Mouse (Mus musculus) heart, embryonic 16.5 days (tissue): ENCODE data around the gene Erc2. TPM values are rescaled to one million over a fixed set of nuclear protein-coding genes. Genes with fewer than 3 reads are reported as not detected.

Source experiments
- ATAC-seq: fragments of 200-750 bp; cut with Nextera tagmentation; replicated peaks from 2 replicates; pipeline ENCODE4 v1.8.0; 2017; ENCODE audit warnings: moderate number of reproducible peaks; ENCODE audit not compliant: insufficient read depth, low FRiP score; ENCODE audit errors: extremely low read depth
- H3K27ac ChIP-seq: fragments of 300-500 bp; sonication (generic); 2 replicates; pipeline ENCODE4 v1.5.1; 2014; ENCODE audit warnings: mild to moderate bottlenecking, low read length, control low read depth, moderate library complexity
- H3K27me3 ChIP-seq: fragments of 300-500 bp; sonication (generic); 2 replicates; pipeline ENCODE4 v1.6.1; 2014; ENCODE audit warnings: low read length, mixed read lengths; ENCODE audit not compliant: control insufficient read depth, insufficient read depth
- H3K36me3 ChIP-seq: fragments of 300-500 bp; sonication (generic); 2 replicates; pipeline ENCODE4 v1.6.1; 2014; ENCODE audit not compliant: control insufficient read depth, insufficient read depth
- H3K4me1 ChIP-seq: fragments of 300-500 bp; sonication (generic); 2 replicates; pipeline ENCODE4 v1.6.1; 2014; ENCODE audit warnings: low read length, mixed read lengths; ENCODE audit not compliant: control insufficient read depth, insufficient read depth
- H3K4me2 ChIP-seq: fragments of 300-500 bp; sonication (generic); 2 replicates; pipeline ENCODE4 v1.6.1; 2014; ENCODE audit warnings: low read depth, mild to moderate bottlenecking, control low read depth, low read length
- H3K4me3 ChIP-seq: fragments of 300-500 bp; sonication (generic); 2 replicates; pipeline ENCODE4 v1.5.1; 2014; ENCODE audit warnings: mild to moderate bottlenecking, control low read depth, low read length
- H3K9ac ChIP-seq: fragments of 300-500 bp; sonication (generic); 2 replicates; pipeline ENCODE4 v1.6.1; 2014; ENCODE audit warnings: low read length, control low read depth
- H3K9me3 ChIP-seq: fragments of 300-500 bp; sonication (generic); replicated peaks from 2 replicates; pipeline ENCODE4 v1.6.1; 2016; ENCODE audit warnings: low read length; ENCODE audit not compliant: control insufficient read depth
- WGBS: fragments of 180-500 bp; shearing (Covaris S2); extraction: QIAGEN DNeasy Blood & Tissue Kit; methylation state at CpG from one replicate; pipeline ENCODE4 v1.1.7; 2014; 5-methylcytosine and 5-hydroxymethylcytosine counted together
- polyA plus RNA-seq: library from polyadenylated mRNA; unstranded; fragments of >200 nt; fragmentation: Nextera tagmentation; extraction: Ambion mirVana; gene quantifications from 2 replicates; pipeline ENCODE4 v1.2.1, GENCODE M21; 2015

Erc2 gene
- polyA plus RNA-seq, 1 experiment from 2014 or later: 1.5 TPM

DNA sequence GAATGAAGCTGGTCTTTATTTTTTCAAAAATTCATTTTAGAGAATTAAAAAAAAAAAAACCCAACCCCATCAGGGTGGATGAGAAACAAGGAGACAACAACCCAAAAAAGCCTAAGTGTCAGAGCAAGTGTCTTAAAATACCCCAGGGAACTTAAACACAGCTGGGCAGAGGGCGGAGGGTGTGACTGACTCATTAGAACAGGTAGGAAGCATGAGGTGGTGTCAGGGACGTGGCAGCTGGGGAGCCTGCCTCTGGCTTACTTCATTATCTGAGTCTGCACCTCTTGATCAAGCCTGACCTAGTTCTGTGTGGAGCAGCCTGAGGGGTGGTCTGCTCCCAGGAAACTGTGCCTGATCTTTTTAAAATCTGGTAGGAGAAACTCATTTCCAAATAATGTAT is 20.8 kb downstream of the Erc2 start:
- no peak overlapping the region for H3K9ac ChIP-seq
- no peaks in the 10 kb centered on the region for H3K4me1 ChIP-seq
- no peak for ATAC-seq
- no peak overlapping the region for H3K4me3 ChIP-seq
- no peak overlapping the region for H3K4me2 ChIP-seq
- H3K27me3 ChIP-seq: no peaks in the 10 kb centered on the region
- H3K27ac ChIP-seq: no peak overlapping the region
- no peaks in the 10 kb centered on the region for H3K9me3 ChIP-seq
- H3K36me3 ChIP-seq: no peaks in the 10 kb centered on the region
- 48% methylated on average over 2 of the region's 2 CpGs for WGBS

DNA sequence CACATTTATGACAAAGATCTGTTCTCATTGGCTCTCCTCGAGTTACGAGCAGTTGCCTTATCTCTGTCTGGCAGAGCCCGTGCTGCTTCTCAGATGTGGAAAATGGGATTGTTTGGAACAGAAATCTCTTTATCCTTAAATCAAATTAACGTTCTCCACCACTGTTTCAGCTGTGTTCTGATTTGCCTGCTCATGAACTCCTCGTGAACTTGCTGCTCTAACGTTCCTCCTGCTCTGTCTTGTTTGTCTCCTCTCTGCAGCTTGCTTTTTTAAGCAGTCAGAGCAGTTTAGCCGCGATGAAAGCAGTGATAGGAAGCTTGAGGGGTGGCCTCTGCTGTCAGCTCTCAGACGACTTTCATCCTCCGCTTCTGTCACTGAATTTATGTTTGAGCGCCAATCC is 32.4 kb downstream of the Erc2 start:
- Histone ChIP-seq H3K9ac (no peak overlapping the region), H3K27me3 (no peaks in the 10 kb centered on the region), H3K27ac (no peak overlapping the region), H3K4me1 (0 out of 2 replicates have a peak, but pooled peaks cover 2% of the 10 kb centered on the region), H3K9me3 (no peaks in the 10 kb centered on the region), H3K4me3 (no peak overlapping the region), H3K4me2 (no peak overlapping the region), H3K36me3 (no peaks in the 10 kb centered on the region)
- no peak for ATAC-seq
- 16% methylated on average over 11 of the region's 11 CpGs for WGBS

- no peak overlapping the region for H3K4me2 ChIP-seq
- no peaks in the 10 kb centered on the region for H3K36me3 ChIP-seq
- H3K9ac ChIP-seq: no peak overlapping the region
- H3K4me3 ChIP-seq: no peak overlapping the region
- H3K9me3 ChIP-seq: no peaks in the 10 kb centered on the region
- ATAC-seq: no peak
- 51% methylated on average over 3 of the region's 3 CpGs for WGBS
- H3K4me1 ChIP-seq: 0 out of 2 replicates have a peak, but pooled peaks cover 2% of the 10 kb centered on the region
- H3K27ac ChIP-seq: no peak overlapping the region
- no peaks in the 10 kb centered on the region for H3K27me3 ChIP-seq
Measured at GRCm38 (mm10) chr14:27658616-27659015, 36.4 kb downstream of the Erc2 start.

- Histone ChIP-seq H3K9ac (no peak overlapping the region), H3K9me3 (no peaks in the 10 kb centered on the region), H3K36me3 (no peaks in the 10 kb centered on the region), H3K27ac (no peak overlapping the region), H3K4me1 (0 out of 2 replicates have a peak, but pooled peaks cover 2% of the 10 kb centered on the region), H3K4me3 (no peak overlapping the region), H3K4me2 (no peak overlapping the region), H3K27me3 (no peaks in the 10 kb centered on the region)
- no peak for ATAC-seq
- 30% methylated on average over 4 of the region's 4 CpGs for WGBS
Measured at GRCm38 (mm10) chr14:27661466-27661865, 39.2 kb downstream of the Erc2 start.

DNA sequence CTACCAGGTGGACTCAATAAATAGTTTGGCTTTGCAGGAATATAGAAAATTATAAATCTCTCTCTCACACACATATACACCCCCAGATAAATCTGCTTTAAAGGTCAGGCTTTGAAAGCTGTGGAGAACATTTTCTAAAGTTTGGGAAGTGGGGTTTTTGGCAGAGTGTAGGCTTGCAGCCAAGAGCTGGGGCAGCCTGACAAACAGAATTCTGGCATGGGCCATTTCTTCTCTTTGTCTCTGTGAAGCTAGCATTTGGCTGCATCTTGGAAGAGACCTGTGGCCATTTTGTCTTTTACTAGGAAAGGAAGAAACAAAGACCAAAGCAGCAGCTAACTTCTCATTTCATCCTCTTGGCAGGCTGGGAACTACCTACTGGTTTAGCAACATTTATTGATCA is 40.0 kb downstream of the Erc2 start:
- Histone ChIP-seq H3K4me3 (no peak overlapping the region), H3K4me1 (0 out of 2 replicates have a peak, but pooled peaks cover 2% of the 10 kb centered on the region), H3K9me3 (no peaks in the 10 kb centered on the region), H3K27ac (no peak overlapping the region), H3K27me3 (no peaks in the 10 kb centered on the region), H3K36me3 (no peaks in the 10 kb centered on the region), H3K9ac (no peak overlapping the region), H3K4me2 (no peak overlapping the region)
- ATAC-seq: no peak

DNA sequence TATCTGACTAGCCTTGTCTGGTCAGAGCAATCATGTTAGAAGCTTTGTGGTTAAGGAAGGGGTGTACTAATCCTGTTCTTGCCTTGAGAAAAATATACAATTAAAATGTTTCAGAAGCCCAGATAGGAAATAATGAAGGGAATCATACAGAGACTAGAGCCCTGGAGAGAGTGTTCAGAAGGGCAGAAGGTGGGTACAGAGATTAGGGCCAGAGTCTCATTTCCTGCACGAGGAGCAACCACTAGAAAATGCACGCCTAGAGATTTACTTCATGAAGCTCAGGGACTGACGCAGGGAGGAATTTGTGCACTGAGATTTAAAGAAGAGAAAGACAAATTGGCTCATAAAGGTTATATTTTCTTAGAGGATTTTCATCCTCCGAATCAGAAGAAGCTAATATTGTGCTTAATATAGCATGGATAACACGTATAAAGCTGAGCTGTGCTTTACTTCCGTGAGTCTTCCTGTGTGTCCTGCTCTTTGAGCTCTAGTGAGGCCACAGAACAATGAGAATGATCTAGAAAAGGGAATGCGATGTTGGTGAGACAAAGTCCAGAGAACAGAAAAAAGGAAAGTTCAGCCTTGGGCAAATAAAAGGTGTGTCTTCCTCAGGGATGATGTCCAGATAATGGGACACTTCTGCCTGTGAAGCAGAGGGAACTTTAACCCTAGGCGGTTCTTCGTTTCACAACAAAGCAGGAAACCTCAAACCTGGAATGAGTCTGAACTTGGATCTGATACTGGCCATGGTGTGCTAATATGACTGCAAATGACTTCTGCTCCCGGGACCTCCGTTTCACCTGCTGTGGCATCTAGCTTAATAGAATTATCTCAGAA is 45.0 kb downstream of the Erc2 start:
- WGBS: 83% methylated on average over 11 of the region's 11 CpGs
- Histone ChIP-seq H3K36me3 (no peaks in the 10 kb centered on the region), H3K4me2 (no peak overlapping the region), H3K9me3 (no peaks in the 10 kb centered on the region), H3K4me3 (no peak overlapping the region), H3K27me3 (no peaks in the 10 kb centered on the region), H3K27ac (no peak overlapping the region), H3K4me1 (no peaks in the 10 kb centered on the region), H3K9ac (no peak overlapping the region)
- ATAC-seq: no peak

DNA sequence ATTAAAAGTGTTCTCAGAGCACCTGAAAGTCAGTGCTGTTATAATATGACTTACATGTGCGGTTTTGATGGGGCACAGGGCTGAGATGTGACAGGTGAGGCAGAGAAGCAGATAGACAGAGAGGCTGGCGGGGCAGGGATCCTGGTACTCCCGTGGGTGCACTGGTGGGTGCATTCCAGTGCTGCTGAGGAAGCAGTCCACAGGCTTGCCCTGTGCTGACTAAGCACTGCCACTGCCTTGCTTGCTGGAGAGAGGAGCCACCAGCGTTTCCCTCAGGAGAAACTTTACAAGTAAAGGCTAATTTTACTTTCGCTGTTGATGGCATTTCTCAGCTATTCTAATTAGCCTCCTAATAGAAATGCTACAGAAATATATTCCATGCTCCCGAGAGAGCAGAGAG is 45.9 kb downstream of the Erc2 start:
- no peak for ATAC-seq
- no peak overlapping the region for H3K4me3 ChIP-seq
- no peak overlapping the region for H3K9ac ChIP-seq
- H3K27me3 ChIP-seq: no peaks in the 10 kb centered on the region
- no peaks in the 10 kb centered on the region for H3K9me3 ChIP-seq
- no peak overlapping the region for H3K4me2 ChIP-seq
- no peaks in the 10 kb centered on the region for H3K4me1 ChIP-seq
- no peaks in the 10 kb centered on the region for H3K36me3 ChIP-seq
- 70% methylated on average over 6 of the region's 6 CpGs for WGBS
- no peak overlapping the region for H3K27ac ChIP-seq

GRCm38 (mm10) chr14:27669939-27670338 is 47.7 kb downstream of the Erc2 start:
- H3K9me3 ChIP-seq: no peaks in the 10 kb centered on the region
- H3K9ac ChIP-seq: no peak overlapping the region
- no peaks in the 10 kb centered on the region for H3K36me3 ChIP-seq
- H3K4me1 ChIP-seq: no peaks in the 10 kb centered on the region
- 73% methylated on average over 3 of the region's 3 CpGs for WGBS
- no peaks in the 10 kb centered on the region for H3K27me3 ChIP-seq
- H3K4me2 ChIP-seq: no peak overlapping the region
- no peak overlapping the region for H3K4me3 ChIP-seq
- no peak overlapping the region for H3K27ac ChIP-seq
- ATAC-seq: no peak

- WGBS: 88% methylated on average over 7 of the region's 7 CpGs
- H3K9me3 ChIP-seq: no peaks in the 10 kb centered on the region
Measured at GRCm38 (mm10) chr14:27672761-27673160, 50.5 kb downstream of the Erc2 start.

More at GRCm38 (mm10) chr14:27672761-27673160, 50.5 kb downstream of the Erc2 start:
- H3K4me2 ChIP-seq: no peak overlapping the region
- H3K27me3 ChIP-seq: no peaks in the 10 kb centered on the region
- no peak overlapping the region for H3K27ac ChIP-seq
- H3K4me3 ChIP-seq: no peak overlapping the region
- no peak overlapping the region for H3K9ac ChIP-seq
- H3K36me3 ChIP-seq: no peaks in the 10 kb centered on the region
- ATAC-seq: no peak
- no peaks in the 10 kb centered on the region for H3K4me1 ChIP-seq
